Mouse (Mus musculus) CH12.LX (cell line): ENCODE results near the gene Tomm6. TPM values are rescaled to one million over a fixed set of nuclear protein-coding genes. Genes with fewer than 3 reads are reported as not detected.

Experiments
- DNase-seq: peaks from one replicate; pipeline ENCODE4 v3.0.0-alpha.2; 2013; ENCODE audit errors: extremely low read depth
- H3K27ac ChIP-seq: 2 replicates; pipeline ENCODE4 v1.5.1; 2012; ENCODE audit warnings: low read depth, mild to moderate bottlenecking, control low read depth, moderate library complexity; ENCODE audit not compliant: insufficient read depth
- H3K27me3 ChIP-seq: replicated peaks from 2 replicates; pipeline ENCODE3; 2012; ENCODE audit warnings: inconsistent platforms
- H3K36me3 ChIP-seq, 2 experiments: replicated peaks in 1 of 2; 2 replicates each; pipeline versions ENCODE3 to v1.6.1; 2012; ENCODE audit warnings: inconsistent platforms in 1 of 2, low read length in 1 of 2, mild to moderate bottlenecking in 1 of 2, mixed read lengths in 1 of 2, moderate library complexity in 1 of 2; ENCODE audit not compliant: control insufficient read depth in 1 of 2, insufficient read depth in 1 of 2
- H3K4me1 ChIP-seq, 2 experiments: 2 replicates each; pipeline ENCODE4 v1.6.1; 2012; ENCODE audit warnings: inconsistent platforms in 1 of 2, moderate library complexity in 1 of 2; ENCODE audit not compliant: insufficient read depth in 2 of 2, control insufficient read depth in 1 of 2
- H3K4me2 ChIP-seq: 2 replicates; pipeline ENCODE4 v1.6.1; 2012; ENCODE audit warnings: low read depth, mild to moderate bottlenecking, control low read depth; ENCODE audit not compliant: poor library complexity, insufficient read depth, severe bottlenecking
- H3K4me3 ChIP-seq, 3 experiments: fragments of 150-350 bp in 1 of 3; sonication (generic) in 1 of 3; replicated peaks in 1 of 3; 2 replicates each; pipeline versions ENCODE3 to v1.5.1; 2011 to 2012; ENCODE audit warnings: low read depth in 2 of 3, low read length in 2 of 3, mild to moderate bottlenecking in 2 of 3, moderate library complexity in 2 of 3, control low read depth in 1 of 3, improper control_type of control experiment in 1 of 3, inconsistent platforms in 1 of 3, mixed read lengths in 1 of 3; ENCODE audit not compliant: poor library complexity in 1 of 3
- H3K79me2 ChIP-seq: replicated peaks from 2 replicates; pipeline ENCODE4 v1.6.1; 2012; ENCODE audit warnings: mild to moderate bottlenecking, moderate library complexity; ENCODE audit not compliant: control insufficient read depth, poor library complexity, insufficient read depth, severe bottlenecking; ENCODE audit errors: extremely low read depth
- H3K9ac ChIP-seq: 2 replicates; pipeline ENCODE4 v1.6.1; 2012; ENCODE audit warnings: low read depth, mild to moderate bottlenecking, control low read depth, moderate library complexity; ENCODE audit not compliant: insufficient read depth
- H3K9me3 ChIP-seq: replicated peaks from 2 replicates; pipeline ENCODE3; 2012; ENCODE audit warnings: low read length, inconsistent platforms, mixed read lengths
- BHLHE40 ChIP-seq: IDR thresholded peaks from 2 replicates; pipeline ENCODE4 v1.6.1; 2011; ENCODE audit warnings: mild to moderate bottlenecking, low read depth, low read length, improper control_type of control experiment
- CHD1 ChIP-seq: IDR thresholded peaks from 2 replicates; pipeline ENCODE4 v1.6.1; 2012; ENCODE audit warnings: low read depth, low read length, improper control_type of control experiment, inconsistent platforms
- CHD2 ChIP-seq: IDR thresholded peaks from 2 replicates; pipeline ENCODE4 v1.6.1; 2011; ENCODE audit warnings: low read length, improper control_type of control experiment
- CTCF ChIP-seq, 2 experiments: IDR thresholded peaks in 1 of 2; conservative IDR thresholded peaks in 1 of 2; 2 replicates each; pipeline ENCODE4 v1.5.1; 2011 to 2012; ENCODE audit warnings: low read depth in 2 of 2, low read length in 2 of 2, improper control_type of control experiment in 1 of 2, inconsistent platforms in 1 of 2, mild to moderate bottlenecking in 1 of 2, moderate library complexity in 1 of 2
- E2F4 ChIP-seq: IDR thresholded peaks from 2 replicates; pipeline ENCODE4 v1.6.1; 2011; ENCODE audit warnings: low read depth, low read length, improper control_type of control experiment; ENCODE audit not compliant: insufficient replicate concordance
- ELF1 ChIP-seq: IDR thresholded peaks from 2 replicates; pipeline ENCODE4 v1.6.1; 2014; ENCODE audit warnings: low read depth, mild to moderate bottlenecking, inconsistent platforms, low read length, improper control_type of control experiment
- EP300 ChIP-seq: IDR thresholded peaks from 2 replicates; pipeline ENCODE4 v1.6.1; 2011; ENCODE audit warnings: low read length, improper control_type of control experiment
- ETS1 ChIP-seq: conservative IDR thresholded peaks from 2 replicates; pipeline ENCODE4 v1.6.1; 2012; ENCODE audit warnings: low read depth, mild to moderate bottlenecking, inconsistent platforms, low read length, improper control_type of control experiment, moderate library complexity
- GABPA ChIP-seq: IDR thresholded peaks from 2 replicates; pipeline ENCODE4 v1.6.1; 2012; ENCODE audit warnings: low read depth, low read length, improper control_type of control experiment, inconsistent platforms; ENCODE audit not compliant: insufficient replicate concordance
- HCFC1 ChIP-seq: IDR thresholded peaks from 2 replicates; pipeline ENCODE4 v1.6.1; 2012; ENCODE audit warnings: low read depth, mild to moderate bottlenecking, inconsistent platforms, low read length, improper control_type of control experiment
- IRF4 ChIP-seq: IDR thresholded peaks from 2 replicates; pipeline ENCODE4 v1.6.1; 2014; ENCODE audit warnings: low read depth, mild to moderate bottlenecking, inconsistent platforms, low read length, improper control_type of control experiment
- JUN ChIP-seq: IDR thresholded peaks from 2 replicates; pipeline ENCODE4 v1.6.1; 2011; ENCODE audit warnings: low read depth, mild to moderate bottlenecking, low read length, improper control_type of control experiment, moderate library complexity; ENCODE audit not compliant: insufficient read depth
- JUND ChIP-seq: conservative IDR thresholded peaks from 2 replicates; pipeline ENCODE4 v1.6.1; 2011; ENCODE audit warnings: low read depth, low read length, improper control_type of control experiment
- KAT2A ChIP-seq: IDR thresholded peaks from 2 replicates; pipeline ENCODE4 v1.6.1; 2012; ENCODE audit warnings: low read length, improper control_type of control experiment, inconsistent platforms; ENCODE audit not compliant: insufficient replicate concordance
- MAFK ChIP-seq: IDR thresholded peaks from 2 replicates; pipeline ENCODE4 v1.6.1; 2011; ENCODE audit warnings: low read length, improper control_type of control experiment; ENCODE audit not compliant: insufficient replicate concordance
- MAX ChIP-seq: IDR thresholded peaks from 2 replicates; pipeline ENCODE4 v1.6.1; 2011; ENCODE audit warnings: low read length, improper control_type of control experiment
- MAZ ChIP-seq: IDR thresholded peaks from 2 replicates; pipeline ENCODE4 v1.6.1; 2012; ENCODE audit warnings: low read depth, mild to moderate bottlenecking, inconsistent platforms, low read length, improper control_type of control experiment, moderate library complexity
- MEF2A ChIP-seq: IDR thresholded peaks from 2 replicates; pipeline ENCODE4 v1.6.1; 2014; ENCODE audit warnings: low read depth, mild to moderate bottlenecking, inconsistent platforms, low read length, improper control_type of control experiment, borderline replicate concordance
- MXI1 ChIP-seq: IDR thresholded peaks from 2 replicates; pipeline ENCODE4 v1.6.1; 2011; ENCODE audit warnings: mild to moderate bottlenecking, low read depth, low read length, improper control_type of control experiment
- MYC ChIP-seq: IDR thresholded peaks from 2 replicates; pipeline ENCODE4 v1.6.1; 2011; ENCODE audit warnings: low read depth, mild to moderate bottlenecking, improper control_type of control experiment, low read length
- NELFE ChIP-seq: IDR thresholded peaks from 2 replicates; pipeline ENCODE4 v1.6.1; 2011; ENCODE audit warnings: low read depth, low read length, improper control_type of control experiment
- NRF1 ChIP-seq: IDR thresholded peaks from 2 replicates; pipeline ENCODE4 v1.6.1; 2014; ENCODE audit warnings: low read depth, mild to moderate bottlenecking, inconsistent platforms, low read length, improper control_type of control experiment, moderate library complexity
- PAX5 ChIP-seq: IDR thresholded peaks from 2 replicates; pipeline ENCODE4 v1.6.1; 2012; ENCODE audit warnings: low read length, inconsistent platforms, mixed read lengths
- POLR2A ChIP-seq: IDR thresholded peaks from 2 replicates; pipeline ENCODE4 v1.6.1; 2011; ENCODE audit warnings: low read depth, mild to moderate bottlenecking, improper control_type of control experiment, low read length
- POLR2AphosphoS2 ChIP-seq: IDR thresholded peaks from 2 replicates; pipeline ENCODE4 v1.6.1; 2011; ENCODE audit warnings: low read depth, low read length, improper control_type of control experiment
- RAD21 ChIP-seq: IDR thresholded peaks from 2 replicates; pipeline ENCODE4 v1.6.1; 2011; ENCODE audit warnings: low read depth, mild to moderate bottlenecking, low read length, improper control_type of control experiment, moderate library complexity
- RCOR1 ChIP-seq: conservative IDR thresholded peaks from 2 replicates; pipeline ENCODE4 v1.6.1; 2012; ENCODE audit warnings: low read depth, mild to moderate bottlenecking, inconsistent platforms, low read length, improper control_type of control experiment
- SIN3A ChIP-seq: IDR thresholded peaks from 2 replicates; pipeline ENCODE4 v1.6.1; 2012; ENCODE audit warnings: low read length, improper control_type of control experiment, inconsistent platforms
- SMC3 ChIP-seq: IDR thresholded peaks from 2 replicates; pipeline ENCODE4 v1.6.1; 2011; ENCODE audit warnings: low read depth, low read length, improper control_type of control experiment
- TBP ChIP-seq: conservative IDR thresholded peaks from 2 replicates; pipeline ENCODE4 v1.6.1; 2011; ENCODE audit warnings: low read depth, low read length, improper control_type of control experiment
- TCF12 ChIP-seq: IDR thresholded peaks from 2 replicates; pipeline ENCODE4 v1.6.1; 2014; ENCODE audit warnings: low read depth, mild to moderate bottlenecking, inconsistent platforms, low read length, improper control_type of control experiment
- UBTF ChIP-seq: IDR thresholded peaks from 2 replicates; pipeline ENCODE4 v1.6.1; 2012; ENCODE audit warnings: low read depth, mild to moderate bottlenecking, inconsistent platforms, low read length, improper control_type of control experiment, moderate library complexity
- USF1 ChIP-seq: IDR thresholded peaks from 2 replicates; pipeline ENCODE4 v1.6.1; 2014; ENCODE audit warnings: low read depth, mild to moderate bottlenecking, inconsistent platforms, low read length, improper control_type of control experiment
- USF2 ChIP-seq: conservative IDR thresholded peaks from 2 replicates; pipeline ENCODE4 v1.6.1; 2011; ENCODE audit warnings: low read depth, low read length, improper control_type of control experiment
- ZC3H11A ChIP-seq: IDR thresholded peaks from 2 replicates; pipeline ENCODE4 v1.6.1; 2012; ENCODE audit warnings: low read depth, mild to moderate bottlenecking, inconsistent platforms, low read length, improper control_type of control experiment
- ZKSCAN1 ChIP-seq: IDR thresholded peaks from 2 replicates; pipeline ENCODE4 v1.6.1; 2012; ENCODE audit warnings: low read depth, inconsistent platforms, low read length, improper control_type of control experiment, borderline replicate concordance
- ZMIZ1 ChIP-seq: IDR thresholded peaks from 2 replicates; pipeline ENCODE4 v1.6.1; 2012; ENCODE audit warnings: low read depth, mild to moderate bottlenecking, inconsistent platforms, low read length, improper control_type of control experiment
- ZNF384 ChIP-seq: IDR thresholded peaks from 2 replicates; pipeline ENCODE4 v1.6.1; 2012; ENCODE audit warnings: low read depth, low read length, improper control_type of control experiment, inconsistent platforms
- dilution Hi-C: fragments of 300-500 bp; cut with MboI; formaldehyde crosslinking; loops from 2 replicates; pipeline ENCODE4 v1.14.3; 2020; ENCODE audit warnings: low sequenced_read_pairs; ENCODE audit not compliant: extremely low pct_unique_long_range_greater_than_20kb, extremely low pct_ligation_motif_present
- in situ Hi-C: fragments of 300-500 bp; cut with MboI; formaldehyde crosslinking; loops from 3 replicates; pipeline ENCODE4 v1.14.3; 2019; ENCODE audit warnings: low sequenced_read_pairs, low pct_ligation_motif_present, low pct_unique_long_range_greater_than_20kb, mixed read lengths
- polyA plus RNA-seq: library from polyadenylated mRNA; unstranded; fragments of >175 nt; gene quantifications from 2 replicates; pipeline ENCODE4 v1.2.1, GENCODE M21; 2012; ENCODE audit warnings: low read depth; ENCODE audit not compliant: insufficient read length
- total RNA-seq, 2 experiments: library from RNA; depleted of rRNA; stranded (reverse); fragments of 300-350 nt in 1 of 2; fragments of >200 nt in 1 of 2; gene quantifications; 2 replicates each; pipeline ENCODE4 v1.2.3; 2012 to 2014

Gene Tomm6
- total and polyA plus RNA-seq, 3 experiments: 26.4 to 424 (median 46.1) TPM

DNA sequence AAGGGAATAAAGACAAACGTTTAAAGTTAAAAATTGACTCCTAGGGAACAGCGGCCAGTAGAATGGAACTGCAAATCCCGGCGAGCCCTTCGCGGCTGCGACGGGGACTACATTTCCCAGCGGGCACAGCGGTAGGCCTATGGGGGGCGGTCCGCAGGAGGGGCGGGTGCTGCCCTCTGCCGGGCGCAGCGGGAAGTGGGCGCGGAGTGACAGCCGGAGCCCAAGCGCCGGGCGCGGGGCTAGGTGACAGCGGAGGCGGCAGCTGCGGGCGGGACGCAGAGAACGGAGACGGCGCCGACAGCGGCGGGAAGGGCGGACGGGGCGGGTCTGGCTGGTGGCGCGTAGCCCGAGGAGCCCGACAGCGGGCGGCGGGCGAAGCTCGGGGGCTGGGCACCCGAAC, 48.7 kb upstream of the Tomm6 start, which contains the start of gene Tfeb:
Tfeb (plus strand) TSS at position 175 of the 400 bp plus-strand sequence.
- H3K4me3 ChIP-seq: peak within 1 kb of the TSS; percentile 50 to 87 (median 79)
- DNase-seq: peak; percentile 86
- H3K4me1 ChIP-seq: peaks cover 12 to 22% of the 10 kb centered on the region in 2 experiments
- H3K9me3 ChIP-seq: peaks cover 3% of the 10 kb centered on the region
- peaks cover under 1% of the 10 kb centered on the region for H3K27me3 ChIP-seq
- in situ Hi-C loops: no loop called here
- peaks cover 16% of the 10 kb centered on the region for H3K79me2 ChIP-seq
- peak within 1 kb of the TSS; percentile 99 for H3K27ac ChIP-seq
- H3K4me2 ChIP-seq: peak within 1 kb of the TSS; percentile 17; the same call in 1 of the 2 replicates
- H3K36me3 ChIP-seq: peaks cover 0 to 9% of the 10 kb centered on the region in 2 experiments
- dilution Hi-C loops: no loop called here
- H3K9ac ChIP-seq: peak within 1 kb of the TSS; percentile 84
- TF ChIP-seq CHD1: 0 out of 2 replicates have a peak, but pooled peaks have one; percentile 50
- no peak for TF ChIP-seq USF2
- 0 out of 2 replicates have a peak, but pooled peaks have one; percentile 11 for TF ChIP-seq MAFK
- TF ChIP-seq ZC3H11A: no peak
- TF ChIP-seq IRF4: peak; percentile 71
- TF ChIP-seq JUND: no peak
- TF ChIP-seq KAT2A: peak; percentile 98
- TF ChIP-seq USF1: no peak; the same call in 1 of the 2 replicates
- TF ChIP-seq CHD2: peak; percentile 66; the same call in 1 of the 2 replicates
- TF ChIP-seq NELFE: peak; percentile 60
- no peak for TF ChIP-seq ZNF384
- peak in 1 of 2 experiments; percentile 94; a peak in 2 of 4 replicates for TF ChIP-seq CTCF (conservative IDR thresholded peaks at IDR 0.05 in 1 of 2, IDR thresholded peaks at IDR 0.05 in 1 of 2; ENCODE audit: low read depth in 2 of 2, low read length in 2 of 2)
- peak; percentile 68; the same call in 1 of the 2 replicates for TF ChIP-seq MXI1
- TF ChIP-seq MAZ: peak; percentile 98
- TF ChIP-seq MEF2A: peak; percentile 73
- peak; percentile 93 for TF ChIP-seq UBTF
- TF ChIP-seq ZMIZ1: peak; percentile 18
- TF ChIP-seq GABPA: peak; percentile 77; the same call in 1 of the 2 replicates
- peak; percentile 68; the same call in 1 of the 2 replicates for TF ChIP-seq ELF1
- TF ChIP-seq SMC3: peak; percentile 85
- no peak for TF ChIP-seq ZKSCAN1
- peak; percentile 84 for TF ChIP-seq SIN3A
- TF ChIP-seq RAD21: peak; percentile 41
- no peak for TF ChIP-seq PAX5
- TF ChIP-seq JUN: no peak
- no peak for TF ChIP-seq E2F4
- 0 out of 2 replicates have a peak, but pooled peaks have one; percentile 7 for TF ChIP-seq BHLHE40
- no peak; the same call in 1 of the 2 replicates for TF ChIP-seq POLR2AphosphoS2
- TF ChIP-seq RCOR1: no peak
- no peak for TF ChIP-seq MYC
- peak; percentile 41; the same call in 1 of the 2 replicates for TF ChIP-seq POLR2A
- TF ChIP-seq HCFC1: peak; percentile 99
- peak; percentile 86 for TF ChIP-seq TCF12
- peak; percentile 48 for TF ChIP-seq NRF1
- no peak for TF ChIP-seq EP300
- TF ChIP-seq ETS1: no peak; the same call in 1 of the 2 replicates
- 0 out of 2 replicates have a peak, but pooled peaks have one; percentile 14 for TF ChIP-seq TBP
- peak; percentile 34; the same call in 1 of the 2 replicates for TF ChIP-seq MAX
